Mouse (Mus musculus): Measurements from ENCODE around the gene Coro6.

Gene Coro6

DNA sequence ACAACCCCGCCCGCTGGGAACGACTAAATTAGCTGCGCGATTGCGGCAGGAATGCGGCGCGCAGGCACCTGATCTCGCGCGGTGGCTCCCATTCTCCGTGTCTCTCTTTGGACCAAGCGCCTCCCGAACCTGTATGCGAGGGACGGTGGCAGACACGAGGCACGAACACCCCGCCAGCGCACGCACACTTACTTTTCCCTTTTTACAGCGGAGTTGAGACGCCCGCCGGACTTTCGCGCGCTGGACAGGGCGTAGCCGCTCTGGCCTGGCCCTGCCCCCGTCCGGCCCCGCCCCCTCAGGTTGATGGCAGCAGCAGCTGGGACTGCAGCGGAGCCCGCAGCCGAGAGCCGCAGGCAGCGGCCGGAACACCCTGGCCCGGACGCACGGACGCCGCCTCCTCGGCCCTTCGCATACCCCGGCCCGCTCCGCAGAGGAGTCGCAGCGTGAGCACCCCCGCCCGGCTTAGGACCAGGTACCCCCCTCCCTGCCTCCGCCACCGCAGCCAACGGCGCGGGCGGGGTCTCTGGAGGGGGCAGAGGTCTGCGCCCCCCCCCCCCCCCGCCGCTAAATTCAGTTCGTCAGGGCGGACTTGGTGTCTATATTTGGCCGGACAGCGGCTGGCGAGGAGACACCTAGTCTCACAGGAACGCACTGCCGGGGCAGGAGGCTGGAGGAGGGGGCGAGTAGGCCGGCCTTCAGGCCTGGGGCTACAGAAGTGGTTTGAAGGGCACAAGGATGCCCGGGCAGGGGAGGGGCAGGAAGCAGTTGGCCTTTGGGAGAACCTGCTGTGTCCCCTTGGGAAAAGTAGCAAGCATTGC, at the start of gene Coro6:
Gene Coro6 (plus strand): TSS at position 129 of the 818 bp plus-strand sequence.
- DNase-seq (ENCODE audit: low spot score in 2 of 2) = peak in 1 of 2 experiments; percentile 51

DNA sequence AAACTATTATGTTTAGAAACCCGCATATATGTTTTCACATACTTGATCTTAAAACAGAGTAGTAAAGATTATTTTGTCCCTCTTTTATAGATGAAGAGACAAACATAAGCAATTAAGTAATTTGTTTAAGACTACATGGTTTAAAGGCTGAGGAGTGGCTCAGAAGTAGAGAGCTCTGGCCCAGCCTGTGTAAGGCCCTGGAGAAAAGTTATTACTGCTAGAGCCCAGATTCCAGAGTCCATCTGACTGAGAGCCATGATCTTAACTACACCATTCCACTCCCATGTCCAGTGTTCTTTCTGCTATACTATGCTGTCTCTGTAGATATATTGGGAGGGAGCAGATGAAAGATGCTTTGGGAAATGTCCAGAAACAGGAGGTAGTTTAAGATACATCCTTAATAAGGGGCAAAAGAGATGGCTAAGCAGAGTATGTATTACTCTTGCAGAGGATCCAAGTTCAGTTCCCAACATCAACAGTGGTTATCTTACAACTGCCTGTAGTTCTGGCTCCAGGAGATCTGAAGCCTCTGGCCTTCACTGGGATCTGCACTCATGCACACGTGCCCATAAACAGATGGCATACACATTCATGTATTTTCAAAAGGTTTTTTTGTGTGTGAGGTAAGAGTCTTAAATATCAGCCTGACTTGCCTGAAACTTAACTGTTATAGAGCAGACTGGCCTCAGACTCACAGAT, 47.9 kb upstream of the Coro6 start:
- DNase-seq (ENCODE audit: low spot score in 2 of 2) = no peak

DNA sequence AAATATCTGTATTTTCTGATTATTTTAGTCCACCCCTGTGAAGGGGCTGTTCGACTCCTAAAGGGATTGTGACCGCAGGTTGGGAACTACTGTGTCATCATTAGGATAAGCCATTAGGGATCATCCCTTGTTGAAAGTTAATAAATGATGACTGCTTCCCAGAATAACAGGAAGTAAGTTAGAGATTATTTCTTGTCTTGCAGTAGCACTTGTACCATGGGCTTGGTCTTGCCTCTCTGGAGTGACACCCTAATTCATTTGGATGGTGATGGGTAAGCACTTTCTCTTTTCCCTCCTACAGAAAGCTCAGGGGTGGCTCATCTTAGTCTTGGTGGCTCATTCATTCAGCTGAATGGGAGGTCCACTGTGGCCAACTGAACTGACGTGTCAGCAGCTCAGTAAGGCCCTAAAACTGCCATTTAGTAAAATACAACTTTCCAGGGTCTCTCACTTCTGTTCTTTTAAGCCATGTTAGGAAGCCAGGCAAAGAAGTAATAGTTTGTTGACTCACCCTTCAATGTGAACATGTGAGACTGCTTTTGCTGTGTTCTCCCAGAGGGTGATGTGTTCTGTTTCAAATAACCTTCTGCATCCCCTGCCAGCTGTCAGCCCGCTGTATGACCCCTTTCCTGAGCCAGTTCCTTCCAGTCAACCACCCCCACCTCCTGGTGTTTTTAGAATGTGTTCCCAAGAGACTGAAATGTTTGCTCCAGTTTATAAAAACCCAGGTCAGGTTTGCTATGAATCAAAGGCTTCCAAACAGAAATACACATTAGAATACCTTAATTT, 45.8 kb upstream of the Coro6 start:
- no peak for DNase-seq (ENCODE audit: low spot score in 2 of 2)

DNA sequence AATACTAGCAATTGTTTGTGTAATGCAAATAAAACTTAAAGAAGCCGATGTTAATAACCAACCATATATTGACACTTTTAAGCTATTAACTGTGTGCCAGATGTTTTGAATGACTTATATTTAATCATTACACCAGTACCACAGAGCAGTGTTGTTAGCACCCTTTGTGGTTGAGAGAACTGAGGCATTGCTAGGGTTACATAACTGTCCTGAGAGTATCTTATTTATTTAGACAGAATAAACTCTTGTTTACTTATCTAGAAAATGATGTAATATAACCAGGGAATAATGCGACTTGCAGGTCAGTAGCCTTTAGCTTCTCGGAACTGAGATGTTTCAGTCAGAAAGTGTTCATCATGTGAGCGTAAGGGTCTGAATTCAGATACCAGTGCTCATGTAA, 44.2 kb upstream of the Coro6 start:
- DNase-seq (ENCODE audit: low spot score in 2 of 2) = no peak

DNA sequence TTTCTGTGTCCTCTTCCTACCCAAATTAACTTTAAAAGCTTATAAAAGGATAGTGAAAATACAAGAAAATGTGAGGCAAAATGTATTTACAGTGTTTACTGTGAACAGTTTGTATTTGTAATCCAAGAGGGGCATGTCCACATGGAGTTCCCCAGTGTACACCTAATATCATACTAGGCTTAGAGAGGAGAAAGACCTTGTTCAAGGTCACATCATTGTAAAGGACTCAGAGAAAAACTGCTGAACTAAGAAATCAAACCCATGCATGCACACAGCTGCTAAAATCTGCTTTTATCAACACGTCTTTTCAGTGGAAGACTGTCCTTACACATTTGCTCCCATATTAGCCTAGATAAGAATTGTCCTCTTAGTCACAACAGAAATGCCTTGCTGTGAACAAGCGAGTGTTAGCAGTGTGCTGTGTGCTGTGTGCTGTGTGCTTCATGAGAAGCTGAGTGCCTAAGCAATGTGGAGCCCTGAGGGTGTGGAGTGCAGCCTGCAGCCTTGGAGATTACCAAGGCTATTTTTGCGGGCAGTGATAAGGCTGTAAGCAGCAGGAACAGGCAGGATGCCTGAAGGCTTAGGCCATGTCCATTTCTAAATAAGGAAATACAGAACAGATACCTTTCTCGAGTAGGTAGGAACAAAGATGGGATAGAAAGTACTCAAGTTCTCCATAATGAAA, 38.9 kb upstream of the Coro6 start:
- DNase-seq (ENCODE audit: low spot score in 2 of 2) = no peak

DNA sequence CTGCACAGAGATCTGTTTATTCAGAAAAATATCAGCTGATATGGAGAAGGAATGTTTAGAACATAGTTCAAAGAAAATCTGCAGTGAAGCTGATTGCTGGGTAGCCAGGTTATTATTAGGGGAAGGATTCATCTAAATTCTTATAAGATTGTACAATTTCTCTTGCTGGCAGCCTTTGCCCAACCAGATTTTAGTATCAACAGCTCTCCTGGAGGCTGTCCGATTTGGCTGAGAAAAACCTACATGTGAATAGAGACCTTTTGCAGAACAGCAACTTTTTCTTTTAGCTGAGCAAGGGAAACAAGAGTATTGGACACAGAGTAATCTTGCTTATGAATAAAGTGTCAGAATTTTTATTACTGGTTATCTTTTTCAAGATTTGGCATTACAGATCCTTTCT, 33.8 kb upstream of the Coro6 start:
- no peak for DNase-seq (ENCODE audit: low spot score in 2 of 2)

DNA sequence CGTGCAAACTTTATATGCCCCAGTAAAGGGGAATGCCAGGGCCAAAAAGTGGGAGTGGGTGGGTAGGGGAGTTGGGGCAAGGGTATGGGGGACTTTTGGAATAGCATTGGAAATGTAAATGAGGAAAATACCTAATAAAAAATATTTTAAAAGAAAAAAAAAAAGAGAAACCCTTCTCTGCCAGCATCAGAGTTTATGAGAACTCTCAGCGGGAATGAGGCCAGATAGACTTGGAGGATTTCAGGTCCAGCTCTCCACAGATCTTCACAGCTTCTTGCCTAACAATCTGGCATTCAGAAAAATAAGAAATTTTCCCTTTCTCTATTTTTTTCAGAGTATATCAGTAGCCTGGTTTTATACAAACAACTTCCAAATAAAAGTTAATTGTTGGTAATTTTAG, 25.2 kb upstream of the Coro6 start:
- DNase-seq (ENCODE audit: low spot score in 2 of 2) = no peak

DNA sequence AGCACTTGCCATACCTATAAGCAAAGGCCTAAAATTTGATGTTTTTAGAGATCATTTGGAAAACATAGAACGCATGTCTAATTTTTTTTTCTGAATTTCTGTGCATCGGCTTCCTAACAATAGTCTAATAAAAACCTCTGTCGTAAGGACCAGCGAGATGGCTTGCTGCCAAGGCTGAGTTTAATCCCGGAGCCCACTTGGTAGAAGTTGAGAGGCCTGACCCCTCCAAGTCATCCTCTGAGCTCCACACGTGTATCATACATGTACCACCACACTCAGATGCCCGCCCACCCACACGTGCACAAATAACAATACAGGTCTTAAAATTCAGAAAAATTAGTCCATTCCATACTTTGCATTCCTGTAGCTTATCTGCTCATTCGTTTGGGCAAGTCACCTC, 22.1 kb upstream of the Coro6 start:
- no peak for DNase-seq (ENCODE audit: low spot score in 2 of 2)

DNA sequence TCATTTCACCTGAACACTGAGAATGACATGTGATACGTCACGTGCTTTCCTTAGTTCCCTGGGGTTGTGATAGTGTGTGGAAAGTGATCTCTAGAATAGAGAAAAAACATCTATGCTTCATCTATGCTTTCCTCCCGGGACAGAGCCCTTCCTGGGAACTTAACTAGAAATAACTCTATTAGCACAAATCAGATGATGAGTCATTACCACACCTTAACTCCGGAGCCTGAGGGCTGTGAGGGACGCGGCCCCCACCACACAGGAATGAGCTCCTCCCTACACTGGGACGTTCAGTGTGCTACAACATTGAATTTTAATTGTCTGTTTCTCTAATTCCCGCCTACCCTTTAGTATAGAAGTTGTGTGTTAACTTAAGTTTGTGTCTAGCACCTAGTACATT, 21.2 kb upstream of the Coro6 start:
- DNase-seq (ENCODE audit: low spot score in 2 of 2) = no peak

DNA sequence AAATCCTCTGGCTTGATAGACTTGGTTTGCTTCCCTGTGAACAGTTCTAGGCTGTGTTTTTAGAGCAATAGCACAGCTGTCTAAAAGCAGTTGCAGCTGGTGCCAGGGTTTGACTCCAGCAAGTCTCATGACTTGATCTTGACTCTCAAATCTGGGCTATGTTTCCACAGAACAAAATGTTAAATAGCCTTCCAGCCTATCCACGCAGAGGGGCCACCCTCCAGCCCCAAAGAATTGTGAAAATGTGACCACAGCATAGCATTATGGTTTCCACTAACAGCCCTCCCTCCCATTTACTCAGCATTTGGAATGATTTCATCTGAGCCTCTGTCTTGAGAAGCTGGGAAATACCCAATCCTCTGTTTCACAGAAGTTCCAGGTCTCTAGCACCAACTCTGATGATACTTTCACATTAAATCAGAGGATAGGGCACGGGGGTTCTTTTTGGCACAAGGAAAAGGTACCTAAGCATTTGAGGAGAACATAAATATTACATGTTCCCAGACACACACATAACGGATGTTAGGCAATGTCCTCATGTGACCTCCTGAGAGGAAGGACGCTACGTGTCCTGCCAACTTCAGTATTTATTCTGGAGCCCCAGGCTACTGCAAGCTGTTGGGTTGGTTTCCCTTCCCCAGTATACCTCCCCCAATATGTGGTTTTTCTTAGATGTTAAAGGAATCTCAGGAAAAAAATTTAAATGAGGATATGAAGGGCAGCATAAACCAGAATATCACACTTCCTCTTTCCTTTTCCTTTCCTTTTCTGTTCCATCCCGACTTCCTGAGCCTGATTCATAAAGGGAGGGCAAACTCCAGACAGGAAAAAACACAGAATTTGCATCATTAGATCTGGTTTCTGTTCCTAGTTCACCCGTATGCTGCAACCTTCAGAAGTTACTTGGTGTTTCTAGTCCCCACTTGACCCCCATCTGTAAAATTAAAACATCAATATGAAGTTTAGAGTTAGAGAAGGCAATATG, 19.7 kb upstream of the Coro6 start:
- DNase-seq (ENCODE audit: low spot score in 2 of 2) = no peak

DNA sequence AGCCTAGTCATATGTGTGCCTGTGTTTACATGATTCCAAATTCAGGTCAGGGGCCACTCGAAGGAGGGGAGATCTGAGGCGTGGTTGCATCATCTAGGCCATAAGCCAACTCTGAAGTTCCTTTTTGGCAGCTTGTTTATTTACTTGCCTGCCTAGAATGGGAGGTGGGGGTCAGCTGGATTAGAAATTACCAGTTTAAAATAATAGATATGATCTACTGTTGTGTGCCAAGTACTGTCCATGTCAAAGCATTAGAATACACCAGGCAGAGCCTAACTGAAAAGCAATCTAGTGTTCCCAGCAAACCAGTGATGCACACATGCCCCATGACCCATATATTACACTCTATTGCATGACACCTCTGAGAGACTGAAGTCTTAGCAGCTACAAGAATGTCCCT, 17.3 kb upstream of the Coro6 start:
- DNase-seq (ENCODE audit: low spot score in 2 of 2) = no peak

DNA sequence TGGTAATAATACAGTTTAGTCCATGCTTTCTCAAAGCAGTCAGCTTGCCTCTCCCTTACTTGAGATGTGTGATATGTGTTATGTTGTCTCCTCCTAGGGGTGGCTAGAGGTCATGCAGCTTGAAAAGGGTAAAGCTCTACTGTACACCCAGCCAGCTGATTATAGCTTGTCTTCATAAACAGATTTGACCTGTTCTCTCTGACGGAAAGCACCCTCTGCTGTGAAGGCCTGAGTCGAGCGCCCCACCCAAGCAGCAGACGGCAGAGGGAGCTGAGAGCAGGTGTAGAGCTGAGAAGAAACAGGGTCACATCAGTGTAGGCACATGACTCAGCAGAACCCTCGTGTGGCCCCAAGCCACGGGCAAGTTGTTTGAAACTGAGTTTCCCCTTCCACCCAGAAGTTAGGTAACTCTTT, 15.6 kb upstream of the Coro6 start:
- no peak for DNase-seq (ENCODE audit: low spot score in 2 of 2)

DNA sequence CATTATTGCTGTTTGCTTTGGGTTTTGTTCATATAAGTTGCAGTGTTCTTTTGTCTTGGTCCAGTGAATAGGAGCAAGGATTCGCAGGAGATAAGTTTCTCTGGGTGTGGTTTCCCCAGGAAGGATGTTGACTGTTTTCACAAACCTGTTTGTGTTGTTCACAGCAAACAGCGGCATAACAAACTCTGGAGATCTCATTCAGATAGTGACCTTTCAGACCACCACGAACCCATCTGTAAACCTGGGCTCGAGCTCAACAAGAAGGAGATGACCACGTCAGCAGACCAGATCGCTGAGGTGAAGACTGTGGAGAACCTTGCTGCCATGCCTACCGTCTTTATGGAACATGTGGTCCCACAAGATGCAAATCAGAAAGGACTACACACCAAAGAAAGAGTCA, 13.0 kb upstream of the Coro6 start:
- DNase-seq (ENCODE audit: low spot score in 2 of 2) = no peak

DNA sequence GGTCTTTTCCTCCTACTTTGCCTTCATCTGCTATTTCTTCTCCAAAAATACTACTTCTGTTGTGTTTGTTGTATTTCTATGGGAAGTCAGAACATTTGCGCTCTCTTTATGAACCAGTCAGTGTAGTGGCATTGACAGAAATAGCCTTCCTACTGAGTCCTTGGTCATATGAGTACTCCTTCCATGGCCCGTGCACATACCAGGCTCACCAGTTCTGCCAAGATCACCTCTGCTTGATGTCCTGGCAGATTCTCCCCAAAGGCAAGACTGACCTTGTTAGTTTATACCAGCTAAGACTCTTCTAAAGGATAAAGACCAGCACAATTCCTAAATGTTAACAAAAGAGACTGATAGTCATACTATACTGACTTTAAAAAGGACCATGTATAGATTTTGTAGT, 10.5 kb upstream of the Coro6 start:
- DNase-seq (ENCODE audit: low spot score in 2 of 2) = no peak

DNA sequence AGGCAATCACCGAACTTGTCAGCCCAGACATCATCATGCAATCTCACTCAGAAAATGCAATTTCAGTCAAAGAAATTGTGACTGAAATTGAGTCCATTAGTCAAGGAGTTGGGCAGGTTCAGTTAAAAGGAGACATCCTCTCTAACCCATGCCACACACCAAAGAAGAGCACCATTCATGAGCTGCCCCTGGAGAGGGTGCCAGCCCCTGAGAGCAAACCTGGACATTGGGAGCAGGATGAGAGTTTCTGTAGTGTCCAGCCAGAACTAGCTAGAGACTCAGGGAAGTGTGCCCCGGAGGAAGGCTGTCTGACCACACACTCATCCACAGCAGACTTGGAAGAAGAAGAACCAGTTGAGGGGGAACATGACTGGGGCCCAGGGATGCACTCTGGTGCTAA, 8.8 kb upstream of the Coro6 start:
- no peak for DNase-seq (ENCODE audit: low spot score in 2 of 2)

DNA sequence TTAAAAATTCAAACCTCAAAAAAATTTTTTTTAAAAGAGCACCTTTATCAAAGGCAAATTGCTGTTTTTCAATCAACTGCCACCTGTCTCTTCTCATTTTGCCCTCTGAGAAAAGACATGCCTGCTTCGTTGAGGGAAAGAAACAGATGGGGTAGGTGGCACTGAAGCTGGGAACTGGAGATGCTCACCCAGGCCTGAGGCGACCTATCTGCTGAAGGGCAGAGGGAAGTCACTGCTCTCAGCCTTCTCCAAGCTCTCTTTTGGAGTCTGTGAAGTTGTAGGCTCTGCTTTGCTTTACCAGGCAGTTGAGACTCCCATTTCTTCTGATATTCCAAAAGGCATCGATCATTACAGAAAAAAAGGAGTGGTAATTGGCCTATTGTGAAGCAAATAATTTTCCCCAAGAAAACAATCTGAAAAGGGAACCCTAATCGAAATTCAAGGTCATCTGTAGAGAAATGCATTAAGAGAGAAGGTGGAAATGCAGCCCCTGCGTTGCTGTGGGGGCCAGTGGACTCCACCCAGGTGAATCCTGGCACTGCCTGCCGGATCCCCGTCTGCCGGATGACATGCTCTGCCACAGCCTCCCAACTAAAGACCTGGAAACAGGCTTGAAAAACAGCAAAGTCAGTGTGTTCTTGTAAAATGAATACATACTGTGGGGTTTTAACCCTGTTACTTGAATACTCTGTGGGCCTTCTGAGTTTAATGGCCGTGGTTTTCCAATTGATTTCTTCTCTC, 6.3 kb upstream of the Coro6 start:
- no peak for DNase-seq (ENCODE audit: low spot score in 2 of 2)

DNA sequence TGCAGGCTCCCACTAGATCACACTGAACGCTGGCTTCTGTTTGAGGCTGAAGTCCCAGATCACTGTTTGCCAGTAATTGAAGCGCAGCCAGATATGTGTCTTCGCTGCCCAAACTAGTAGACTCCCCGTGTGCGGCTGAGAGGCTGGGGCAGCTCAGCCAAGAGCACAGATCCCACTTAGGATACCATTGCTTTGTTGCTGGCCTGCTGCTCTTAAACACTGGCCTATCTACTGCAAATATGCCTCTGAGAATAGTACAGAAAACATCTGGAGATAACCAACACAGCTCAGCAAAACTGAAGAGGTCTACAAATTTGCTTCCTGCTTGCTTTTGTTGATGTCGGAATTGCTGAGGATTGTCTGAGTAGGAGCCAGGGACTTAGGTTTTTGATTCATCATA, 5.3 kb upstream of the Coro6 start:
- DNase-seq (ENCODE audit: low spot score in 2 of 2) = no peak

DNA sequence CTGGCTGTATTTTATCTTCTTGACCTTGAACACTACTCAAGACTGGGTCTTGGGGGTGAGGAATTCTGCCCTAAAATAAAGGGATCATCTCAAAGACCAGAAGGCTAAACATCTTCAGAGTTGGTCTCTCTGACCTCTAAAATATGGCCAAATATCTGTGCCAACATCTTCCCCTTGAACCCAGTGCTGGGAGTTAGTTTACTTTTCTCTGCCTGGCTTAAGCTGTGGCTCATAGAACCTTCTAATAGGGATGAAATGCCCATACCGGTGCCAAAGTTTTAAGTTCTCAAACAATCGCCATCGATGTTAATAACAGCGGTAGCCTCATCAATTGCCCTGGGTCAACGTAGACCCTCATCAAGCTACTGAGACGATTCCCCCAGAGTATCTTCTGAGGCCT, 355 bp upstream of the Coro6 start:
- no peak for DNase-seq (ENCODE audit: low spot score in 2 of 2)

DNA sequence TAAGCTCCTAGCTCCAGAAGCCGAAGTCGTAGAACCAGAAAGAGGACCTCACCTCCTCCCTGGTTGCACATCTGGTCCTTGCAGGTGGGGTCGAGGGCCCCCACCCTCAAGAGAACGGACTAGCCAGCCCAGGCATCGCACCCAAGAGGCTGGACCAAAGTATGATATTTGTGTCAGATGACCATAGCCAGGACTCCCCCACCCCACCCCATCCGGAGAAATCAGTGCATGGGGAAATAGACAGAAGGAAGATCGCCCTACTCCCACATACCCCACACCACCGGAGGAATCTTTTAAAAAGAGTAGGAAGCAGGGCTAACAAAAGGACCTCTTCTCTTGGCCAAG, 862 bp downstream of the Coro6 start:
- DNase-seq (ENCODE audit: low spot score in 2 of 2) = no peak

DNA sequence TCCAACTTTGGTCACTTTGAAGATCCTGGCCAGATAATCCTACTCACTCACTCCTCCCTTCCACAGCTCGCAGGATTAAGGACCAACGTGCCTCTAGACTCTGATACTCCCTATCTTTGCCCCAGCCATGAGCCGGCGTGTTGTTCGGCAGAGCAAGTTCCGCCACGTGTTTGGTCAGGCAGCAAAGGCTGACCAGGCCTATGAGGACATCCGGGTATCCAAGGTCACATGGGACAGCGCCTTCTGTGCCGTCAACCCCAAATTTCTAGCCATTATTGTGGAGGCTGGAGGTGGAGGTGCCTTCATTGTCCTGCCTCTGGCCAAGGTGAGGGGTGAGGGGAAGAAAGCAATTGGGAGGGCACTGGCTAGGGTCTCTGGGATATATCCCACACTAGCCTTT, 1.6 kb downstream of the Coro6 start:
- DNase-seq (ENCODE audit: low spot score in 2 of 2) = no peak
